Mouse (Mus musculus) forebrain, embryonic 15.5 days (tissue): Measurements from ENCODE around the gene Prkcb. TPM values are rescaled to one million over a fixed set of nuclear protein-coding genes. Genes with fewer than 3 reads are reported as not detected.
A peak's percentile ranks its signal among the peaks of the same experiment; 100 is the strongest.

Experiments
- ATAC-seq: fragments of 200-750 bp; cut with Nextera tagmentation; replicated peaks from 2 replicates; pipeline ENCODE4 v1.8.0; 2017; ENCODE audit warnings: mild to moderate bottlenecking, moderate TSS enrichment, moderate library complexity
- H3K27ac ChIP-seq: fragments of 300-500 bp; sonication (generic); replicated peaks from 2 replicates; pipeline ENCODE4 v1.5.1; 2015; ENCODE audit warnings: mild to moderate bottlenecking, inconsistent platforms
- H3K27me3 ChIP-seq: fragments of 300-500 bp; sonication (generic); 2 replicates; pipeline ENCODE4 v1.6.1; 2015; ENCODE audit warnings: inconsistent platforms
- H3K36me3 ChIP-seq: fragments of 300-500 bp; sonication (generic); 2 replicates; pipeline ENCODE4 v1.6.1; 2015; ENCODE audit warnings: mild to moderate bottlenecking, inconsistent platforms
- H3K4me1 ChIP-seq: fragments of 300-500 bp; sonication (generic); 2 replicates; pipeline ENCODE4 v1.6.1; 2015; ENCODE audit warnings: inconsistent platforms
- H3K4me2 ChIP-seq: fragments of 300-500 bp; sonication (generic); replicated peaks from 2 replicates; pipeline ENCODE4 v1.6.1; 2015; ENCODE audit warnings: mild to moderate bottlenecking, inconsistent platforms
- H3K4me3 ChIP-seq: fragments of 300-500 bp; sonication (generic); 2 replicates; pipeline ENCODE4 v1.5.1; 2015; ENCODE audit warnings: mild to moderate bottlenecking, inconsistent platforms
- H3K9ac ChIP-seq: fragments of 300-500 bp; sonication (generic); replicated peaks from 2 replicates; pipeline ENCODE4 v1.6.1; 2015; ENCODE audit warnings: mild to moderate bottlenecking, inconsistent platforms
- H3K9me3 ChIP-seq: fragments of 300-500 bp; sonication (generic); 2 replicates; pipeline ENCODE4 v1.6.1; 2016; ENCODE audit warnings: inconsistent platforms
- WGBS: fragments of 180-500 bp; shearing (Covaris S2); methylation state at CpG from one replicate; pipeline ENCODE4 v1.1.7; 2015; ENCODE audit warnings: mixed read lengths; 5-methylcytosine and 5-hydroxymethylcytosine counted together
- polyA plus RNA-seq: library from polyadenylated mRNA; unstranded; fragments of >200 nt; fragmentation: Nextera tagmentation; extraction: Ambion mirVana; gene quantifications from 2 replicates; pipeline ENCODE4 v1.2.1, GENCODE M21; 2015

Prkcb gene
- polyA plus RNA-seq, 1 experiment from 2014 or later: 48.6 TPM

GRCm38 (mm10) chr7:122528201-122528600, 239.7 kb downstream of the Prkcb start:
- H3K4me3 ChIP-seq: no peak overlapping the region
- H3K27ac ChIP-seq: no peak overlapping the region
- WGBS: 96% methylated on average over 11 of the region's 11 CpGs

GRCm38 (mm10) chr7:122528646-122529045, 240.1 kb downstream of the Prkcb start:
- Histone ChIP-seq H3K36me3 (no peaks in the 10 kb centered on the region), H3K27ac (no peak overlapping the region), H3K9me3 (no peaks in the 10 kb centered on the region), H3K4me3 (no peak overlapping the region), H3K4me1 (no peaks in the 10 kb centered on the region), H3K4me2 (no peak overlapping the region), H3K27me3 (no peaks in the 10 kb centered on the region), H3K9ac (no peak overlapping the region)
- no peak for ATAC-seq
- WGBS: 93% methylated on average over 5 of the region's 5 CpGs

More at GRCm38 (mm10) chr7:122528201-122528600, 239.7 kb downstream of the Prkcb start:
- H3K9me3 ChIP-seq: no peaks in the 10 kb centered on the region
- no peaks in the 10 kb centered on the region for H3K27me3 ChIP-seq
- H3K36me3 ChIP-seq: no peaks in the 10 kb centered on the region
- H3K4me2 ChIP-seq: no peak overlapping the region
- H3K9ac ChIP-seq: no peak overlapping the region
- no peak for ATAC-seq
- no peaks in the 10 kb centered on the region for H3K4me1 ChIP-seq

- Histone ChIP-seq H3K9me3 (no peaks in the 10 kb centered on the region), H3K4me2 (no peak overlapping the region), H3K27ac (no peak overlapping the region), H3K4me3 (no peak overlapping the region), H3K9ac (no peak overlapping the region), H3K36me3 (no peaks in the 10 kb centered on the region), H3K4me1 (no peaks in the 10 kb centered on the region), H3K27me3 (no peaks in the 10 kb centered on the region)
- WGBS: 89% methylated on average over 9 of the region's 9 CpGs
- ATAC-seq: no peak
Measured at GRCm38 (mm10) chr7:122533566-122534360, 245.2 kb downstream of the Prkcb start.

- no peaks in the 10 kb centered on the region for H3K27me3 ChIP-seq
- no peak overlapping the region for H3K9ac ChIP-seq
- H3K9me3 ChIP-seq: no peaks in the 10 kb centered on the region
- no peak overlapping the region for H3K27ac ChIP-seq
- ATAC-seq: no peak
- no peaks in the 10 kb centered on the region for H3K36me3 ChIP-seq
- 99% methylated on average over 3 of the region's 3 CpGs for WGBS
- no peak overlapping the region for H3K4me3 ChIP-seq
- H3K4me2 ChIP-seq: no peak overlapping the region
- H3K4me1 ChIP-seq: no peaks in the 10 kb centered on the region
Measured at GRCm38 (mm10) chr7:122544616-122545015, 256.1 kb downstream of the Prkcb start.

GRCm38 (mm10) chr7:122556575-122557140, 268.1 kb downstream of the Prkcb start:
- Histone ChIP-seq H3K4me1 (peaks cover 16% of the 10 kb centered on the region), H3K27ac (no peak overlapping the region), H3K4me3 (no peak overlapping the region), H3K9ac (no peak overlapping the region), H3K36me3 (no peaks in the 10 kb centered on the region), H3K4me2 (no peak overlapping the region), H3K9me3 (no peaks in the 10 kb centered on the region), H3K27me3 (no peaks in the 10 kb centered on the region)
- WGBS: 22% methylated on average over 6 of the region's 6 CpGs
- ATAC-seq: no peak

GRCm38 (mm10) chr7:122558085-122558811, 269.7 kb downstream of the Prkcb start:
- ATAC-seq: peak; percentile 78
- Histone ChIP-seq H3K4me1 (peaks cover 16% of the 10 kb centered on the region), H3K9me3 (no peaks in the 10 kb centered on the region), H3K27me3 (no peaks in the 10 kb centered on the region), H3K36me3 (no peaks in the 10 kb centered on the region), H3K9ac (no peak overlapping the region), H3K4me3 (no peak overlapping the region), H3K27ac (peak overlapping the region; percentile 59; the same call in 1 of the 2 replicates), H3K4me2 (no peak overlapping the region)
- WGBS: 30% methylated on average over 7 of the region's 7 CpGs

GRCm38 (mm10) chr7:122558912-122559311, 270.4 kb downstream of the Prkcb start:
- WGBS: 5% methylated on average over 6 of the region's 6 CpGs
- Histone ChIP-seq H3K27ac (peak overlapping the region; percentile 59), H3K4me1 (peaks cover 16% of the 10 kb centered on the region), H3K36me3 (no peaks in the 10 kb centered on the region), H3K9me3 (no peaks in the 10 kb centered on the region), H3K4me3 (no peak overlapping the region), H3K27me3 (no peaks in the 10 kb centered on the region), H3K4me2 (no peak overlapping the region), H3K9ac (no peak overlapping the region)
- 0 out of 2 replicates have a peak, but pooled peaks have one; percentile 51 for ATAC-seq

GRCm38 (mm10) chr7:122562586-122562985, 274.0 kb downstream of the Prkcb start:
- H3K27ac ChIP-seq: no peak overlapping the region
- H3K9ac ChIP-seq: no peak overlapping the region
- H3K4me2 ChIP-seq: no peak overlapping the region
- ATAC-seq: no peak
- WGBS: 54% methylated on average over 5 of the region's 5 CpGs
- no peaks in the 10 kb centered on the region for H3K36me3 ChIP-seq
- no peaks in the 10 kb centered on the region for H3K9me3 ChIP-seq
- no peak overlapping the region for H3K4me3 ChIP-seq
- H3K27me3 ChIP-seq: no peaks in the 10 kb centered on the region
- H3K4me1 ChIP-seq: peaks cover 16% of the 10 kb centered on the region

- 81% methylated on average over 1 of the region's 1 CpGs for WGBS
- H3K9me3 ChIP-seq: no peaks in the 10 kb centered on the region
- no peak overlapping the region for H3K4me3 ChIP-seq
- no peaks in the 10 kb centered on the region for H3K36me3 ChIP-seq
- no peak for ATAC-seq
- H3K4me2 ChIP-seq: no peak overlapping the region
- no peak overlapping the region for H3K9ac ChIP-seq
- H3K27ac ChIP-seq: no peak overlapping the region
- no peaks in the 10 kb centered on the region for H3K27me3 ChIP-seq
- H3K4me1 ChIP-seq: no peaks in the 10 kb centered on the region
Measured at GRCm38 (mm10) chr7:122565371-122565770, 276.8 kb downstream of the Prkcb start.

- ATAC-seq: no peak
- 72% methylated on average over 7 of the region's 7 CpGs for WGBS
- no peak overlapping the region for H3K4me3 ChIP-seq
- H3K9ac ChIP-seq: no peak overlapping the region
- no peak overlapping the region for H3K27ac ChIP-seq
- H3K36me3 ChIP-seq: no peaks in the 10 kb centered on the region
- H3K4me1 ChIP-seq: no peaks in the 10 kb centered on the region
- no peak overlapping the region for H3K4me2 ChIP-seq
- no peaks in the 10 kb centered on the region for H3K27me3 ChIP-seq
- no peaks in the 10 kb centered on the region for H3K9me3 ChIP-seq
Measured at GRCm38 (mm10) chr7:122566011-122566410, 277.5 kb downstream of the Prkcb start.

- WGBS: 86% methylated on average over 7 of the region's 7 CpGs
- no peaks in the 10 kb centered on the region for H3K9me3 ChIP-seq
- no peaks in the 10 kb centered on the region for H3K36me3 ChIP-seq
- no peak for ATAC-seq
- H3K4me1 ChIP-seq: no peaks in the 10 kb centered on the region
- H3K4me2 ChIP-seq: no peak overlapping the region
- H3K27ac ChIP-seq: no peak overlapping the region
- no peaks in the 10 kb centered on the region for H3K27me3 ChIP-seq
- H3K4me3 ChIP-seq: no peak overlapping the region
- H3K9ac ChIP-seq: no peak overlapping the region
Measured at GRCm38 (mm10) chr7:122568787-122569186, 280.2 kb downstream of the Prkcb start.

- H3K27ac ChIP-seq: no peak overlapping the region
- H3K36me3 ChIP-seq: no peaks in the 10 kb centered on the region
- H3K4me3 ChIP-seq: no peak overlapping the region
Measured at GRCm38 (mm10) chr7:122570407-122570806, 281.9 kb downstream of the Prkcb start.

More at GRCm38 (mm10) chr7:122570407-122570806, 281.9 kb downstream of the Prkcb start:
- Histone ChIP-seq H3K27me3 (no peaks in the 10 kb centered on the region), H3K4me2 (no peak overlapping the region), H3K4me1 (no peaks in the 10 kb centered on the region), H3K9ac (no peak overlapping the region), H3K9me3 (no peaks in the 10 kb centered on the region)
- WGBS: 82% methylated on average over 4 of the region's 4 CpGs
- ATAC-seq: no peak
